Mouse (Mus musculus): ENCODE results near the gene Mbd6.
"Not testable (repeated sequence)": the region's sequence is repeated elsewhere in the genome, so short reads cannot be mapped to it uniquely, and the experiment has no call there.

DNA sequence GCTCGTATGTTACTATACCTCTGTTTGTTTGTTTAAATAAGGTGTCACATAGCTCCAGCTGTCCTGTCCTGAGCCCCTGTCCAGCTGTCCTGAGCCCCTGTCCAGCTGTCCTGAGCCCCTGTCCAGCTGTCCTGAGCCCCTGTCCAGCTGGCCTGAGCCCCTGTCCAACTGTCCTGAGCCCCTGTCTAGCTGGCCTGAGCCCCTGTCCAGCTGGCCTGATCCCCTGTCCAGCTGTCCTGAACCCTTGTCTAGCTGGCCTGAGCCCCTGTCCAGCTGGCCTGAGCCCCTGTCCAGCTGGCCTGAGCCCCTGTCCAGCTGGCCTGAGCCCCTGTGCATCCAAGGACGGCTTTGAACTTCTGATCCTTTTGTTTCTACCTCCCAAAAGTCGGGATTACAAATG, 20.3 kb upstream of the Mbd6 start:
- TF ChIP-seq POLR2A (IDR thresholded peaks at IDR 0.05; ENCODE audit: borderline replicate concordance, insufficient read depth, low read length); CTCF (IDR thresholded peaks at IDR 0.05; ENCODE audit: borderline replicate concordance, insufficient read depth, low read depth, low read length): not testable (repeated sequence)
